Mouse (Mus musculus): ENCODE measurements at regions not wholly inside any gene's neighbourhood (a gene's known extent, or its start where the extent isn't known, plus 50 kb on each side); places are given as distances from the start of the nearest gene placed in this dataset.
A peak's percentile ranks its signal among the peaks of the same experiment; 100 is the strongest.

DNA sequence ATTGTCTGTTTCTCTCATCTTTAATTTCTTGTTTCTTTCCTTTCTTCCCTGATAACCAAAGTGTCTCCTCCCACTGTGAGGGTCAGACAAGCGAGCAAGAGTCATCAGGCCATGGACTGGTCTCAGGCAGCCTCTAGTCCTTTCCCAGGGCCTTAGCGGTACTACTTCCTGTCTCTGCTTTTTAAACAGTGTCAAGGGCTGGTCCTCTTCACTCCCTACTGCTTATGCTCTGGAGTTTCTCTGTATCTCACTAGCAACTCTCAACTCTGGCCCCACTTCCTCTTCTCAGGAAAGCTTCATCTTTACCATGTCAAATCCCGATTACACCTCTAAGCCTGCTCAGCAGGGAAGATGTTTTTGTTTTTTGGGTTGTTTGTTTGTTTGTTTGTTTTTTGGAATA is 124.1 kb downstream of the Pten start:
- DNase-seq (ENCODE audit: low spot score) = no peak

- DNase-seq (ENCODE audit: low spot score) = no peak
These were observed 127.0 kb downstream of the Pten start for GRCm38 (mm10) chr19:32884279-32884678.

DNA sequence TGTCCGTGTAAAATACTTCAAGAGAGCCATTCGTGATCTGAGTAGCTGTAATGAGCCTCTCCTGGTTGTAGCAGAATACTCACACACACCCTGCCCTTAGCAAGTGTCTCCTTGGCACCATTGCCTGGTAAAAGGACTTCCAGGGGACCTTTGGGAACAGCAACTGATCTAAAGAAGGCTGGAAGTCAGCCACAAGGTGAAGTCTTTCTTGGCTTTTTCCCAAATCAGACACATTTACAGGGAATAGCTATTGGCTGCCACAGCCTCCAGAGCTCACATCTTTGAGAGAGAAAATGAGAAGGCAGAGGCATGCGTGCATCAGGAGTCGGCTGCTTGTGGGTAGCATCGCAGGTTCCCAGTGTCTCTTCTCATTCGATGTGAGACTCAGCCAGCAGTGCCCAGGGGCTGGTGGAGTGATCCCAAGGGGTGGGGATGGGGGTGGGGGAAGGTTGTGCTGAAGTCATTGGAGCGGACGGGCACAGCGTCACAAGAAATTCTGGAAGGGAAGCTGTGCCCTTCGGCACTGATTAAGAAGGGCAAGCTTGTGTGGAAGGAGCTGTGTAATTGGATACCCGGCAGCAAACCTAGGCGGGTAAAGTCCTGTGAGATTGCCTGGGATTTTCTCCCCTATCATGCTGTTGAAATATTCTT is 128.3 kb downstream of the Pten start:
- DNase-seq (ENCODE audit: low spot score) = peak; percentile 47

- no peak for DNase-seq (ENCODE audit: low spot score)
These were observed 129.9 kb downstream of the Pten start for GRCm38 (mm10) chr19:32887190-32887589.

DNA sequence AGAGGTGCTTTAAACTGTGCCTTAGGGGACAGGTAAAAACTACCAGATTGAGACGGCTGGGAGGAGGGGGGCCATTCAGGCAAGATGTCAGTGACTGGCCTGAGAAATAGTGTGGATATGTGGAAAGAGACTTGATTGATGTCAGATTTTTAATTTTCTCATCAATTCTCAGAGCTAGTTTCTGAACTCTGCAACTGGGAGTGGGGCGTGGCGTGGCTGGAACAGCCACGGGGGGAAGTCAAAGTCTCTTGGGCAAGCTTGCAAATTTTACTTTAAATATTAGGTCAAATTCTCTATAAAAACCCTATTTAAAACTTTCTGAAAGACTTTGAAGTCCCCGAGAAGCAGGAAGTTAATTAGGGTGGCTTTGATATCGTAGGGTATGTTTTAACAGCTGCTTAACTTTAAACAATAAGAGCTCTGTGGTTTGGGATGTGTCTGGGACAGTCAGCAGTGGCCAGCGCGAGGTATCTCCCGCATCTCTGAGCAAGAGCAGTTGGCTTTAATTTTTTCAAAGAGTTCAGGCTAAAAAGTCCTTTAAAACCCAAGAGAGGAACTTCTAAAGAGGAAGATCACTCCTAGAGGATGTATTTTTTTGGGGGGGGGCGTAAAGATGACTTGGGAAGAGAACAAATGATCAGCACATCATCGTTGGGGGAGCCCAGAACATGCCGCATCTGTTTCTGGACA is 131.5 kb downstream of the Pten start:
- peak; percentile 29 for DNase-seq (ENCODE audit: low spot score)

DNA sequence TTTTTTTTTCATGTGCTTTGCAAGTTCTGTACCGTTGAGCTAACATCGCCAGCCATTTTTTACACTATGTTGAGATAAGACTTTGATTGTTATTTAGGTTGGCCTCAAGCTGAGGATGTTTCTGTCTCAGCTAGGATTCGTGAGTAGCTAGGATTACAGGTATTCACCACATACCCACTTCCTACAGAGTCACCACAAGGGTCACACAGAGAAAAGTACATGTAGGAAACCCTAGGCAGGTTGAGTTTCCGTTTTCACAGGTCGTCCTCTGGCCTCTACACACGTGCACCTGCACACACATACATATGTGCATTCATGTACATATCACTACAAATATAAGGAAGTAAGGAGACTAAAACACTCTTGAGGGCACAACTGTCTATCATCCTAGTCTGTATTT is 133.5 kb downstream of the Pten start:
- DNase-seq (ENCODE audit: low spot score) = no peak

DNA sequence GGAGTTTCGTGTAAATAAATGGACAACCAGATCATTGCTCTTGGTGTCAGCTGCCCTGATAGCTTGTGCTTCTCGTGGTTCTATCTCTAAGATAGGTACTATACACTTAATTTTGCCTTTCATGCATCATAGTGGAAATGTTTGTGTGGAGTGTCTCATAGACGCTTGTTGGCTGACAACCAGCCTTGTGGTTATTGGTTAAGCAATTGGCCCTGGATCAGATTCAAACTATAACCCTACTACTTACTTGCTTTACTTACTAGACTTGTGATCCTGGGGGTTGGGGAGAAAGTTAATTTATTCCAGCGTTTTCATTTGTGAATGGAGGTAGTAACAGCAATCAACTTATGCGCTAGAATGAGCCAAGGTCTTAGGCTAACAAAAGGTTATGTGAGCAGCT is 135.2 kb downstream of the Pten start:
- DNase-seq (ENCODE audit: low spot score) = no peak

DNA sequence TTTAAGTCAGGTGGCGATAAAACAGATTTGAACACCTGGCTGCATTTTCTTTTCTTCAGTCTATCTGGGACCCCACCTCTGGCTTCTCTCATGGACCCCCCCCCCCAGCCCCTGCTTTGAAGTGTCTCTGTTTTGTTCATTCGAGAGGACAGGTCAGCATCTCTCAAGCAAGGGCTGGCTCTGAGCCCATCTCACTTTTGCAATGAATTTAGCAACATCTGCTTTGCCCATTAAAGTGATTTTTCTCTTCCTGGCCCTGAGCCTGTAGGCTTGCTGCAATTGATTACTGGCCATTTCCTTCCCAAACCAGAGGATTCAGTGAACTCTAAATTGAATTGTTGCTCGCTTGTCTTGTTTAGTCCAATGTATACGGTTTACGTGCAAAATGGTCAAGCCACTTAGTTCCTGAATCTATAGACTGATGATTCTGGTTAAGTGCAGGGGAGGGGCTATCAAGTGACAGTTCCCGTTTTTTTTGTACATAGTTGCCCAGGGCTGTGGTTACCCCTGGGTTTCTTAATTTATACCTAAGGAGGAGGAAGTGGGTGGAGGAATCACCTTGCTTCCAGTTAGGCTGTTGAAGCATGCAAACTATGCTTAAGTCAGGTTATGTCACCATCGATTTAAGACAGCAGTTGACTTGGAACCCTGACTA is 146.3 kb downstream of the Pten start:
- DNase-seq (ENCODE audit: low spot score) = peak; percentile 28

- no peak for DNase-seq (ENCODE audit: low spot score)
These were observed 147.2 kb downstream of the Pten start for GRCm38 (mm10) chr19:32904517-32904916.

- no peak for DNase-seq (ENCODE audit: low spot score)
These were observed 148.7 kb downstream of the Pten start for GRCm38 (mm10) chr19:32905901-32906431.

DNA sequence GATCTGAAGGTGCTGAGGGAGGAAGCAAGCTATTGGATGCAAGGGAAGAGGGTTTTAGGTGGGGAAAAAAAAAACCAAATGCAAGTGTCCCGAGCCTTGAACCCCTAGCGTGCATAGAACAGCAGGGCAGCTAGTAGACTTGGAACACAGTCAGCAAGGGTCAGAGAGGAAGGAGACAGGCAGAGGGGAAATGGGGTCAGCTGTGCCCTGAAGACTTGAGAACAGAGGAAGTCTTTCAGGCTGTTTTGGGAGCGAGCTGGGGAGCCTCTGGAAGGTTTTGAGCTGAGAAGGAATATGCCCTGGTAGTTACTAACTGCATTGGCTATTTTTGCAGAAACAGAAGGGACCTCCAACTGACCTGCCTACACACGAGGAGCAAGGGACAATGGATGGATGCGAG is 149.5 kb downstream of the Pten start:
- no peak for DNase-seq (ENCODE audit: low spot score)

DNA sequence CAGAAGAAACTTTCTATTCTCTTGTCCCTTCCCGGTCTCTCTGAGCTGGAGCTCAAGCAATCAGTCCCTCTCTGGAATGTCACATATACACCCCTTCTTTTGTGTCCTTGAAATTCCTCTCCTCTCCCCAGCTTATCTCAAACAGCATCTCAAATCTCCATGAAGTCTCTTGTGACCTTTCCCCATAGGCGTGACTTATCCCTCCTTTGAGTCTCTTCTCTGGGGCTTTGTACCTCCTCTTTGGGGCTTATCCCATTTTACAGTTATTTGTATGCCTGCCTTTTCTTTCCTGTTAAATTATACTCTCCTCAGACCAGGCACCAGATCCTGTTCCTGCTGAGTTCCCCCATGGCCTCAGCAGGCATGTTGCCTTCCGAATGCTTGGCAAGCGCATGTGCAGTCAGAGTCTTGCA is 152.8 kb downstream of the Pten start:
- peak; percentile 52 for DNase-seq (ENCODE audit: low spot score)

DNA sequence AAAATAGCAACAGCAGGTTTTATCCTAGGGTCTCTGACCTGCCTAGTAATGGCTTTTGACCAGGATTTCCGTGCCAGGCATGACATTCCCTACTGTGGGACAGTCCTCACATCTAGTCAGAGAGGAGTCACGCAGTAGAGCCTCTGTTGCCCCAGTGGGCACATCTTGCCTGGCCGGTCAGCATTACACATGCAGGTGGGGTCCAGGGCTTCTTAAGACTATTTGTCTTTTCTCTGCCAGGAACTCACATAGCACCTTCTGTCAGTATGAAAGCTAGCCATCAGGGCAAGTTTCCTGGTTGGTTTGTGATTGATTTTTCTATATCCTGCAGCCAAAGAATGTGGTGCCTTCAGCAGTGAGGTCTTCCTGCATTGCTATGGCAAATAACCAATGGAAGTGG is 155.0 kb downstream of the Pten start:
- DNase-seq (ENCODE audit: low spot score) = no peak

- DNase-seq (ENCODE audit: low spot score) = no peak
These were observed 159.4 kb downstream of the Pten start for GRCm38 (mm10) chr19:32916507-32917280.

GRCm38 (mm10) chr19:32921021-32921420 is 163.7 kb downstream of the Pten start:
- DNase-seq (ENCODE audit: low spot score) = no peak

DNA sequence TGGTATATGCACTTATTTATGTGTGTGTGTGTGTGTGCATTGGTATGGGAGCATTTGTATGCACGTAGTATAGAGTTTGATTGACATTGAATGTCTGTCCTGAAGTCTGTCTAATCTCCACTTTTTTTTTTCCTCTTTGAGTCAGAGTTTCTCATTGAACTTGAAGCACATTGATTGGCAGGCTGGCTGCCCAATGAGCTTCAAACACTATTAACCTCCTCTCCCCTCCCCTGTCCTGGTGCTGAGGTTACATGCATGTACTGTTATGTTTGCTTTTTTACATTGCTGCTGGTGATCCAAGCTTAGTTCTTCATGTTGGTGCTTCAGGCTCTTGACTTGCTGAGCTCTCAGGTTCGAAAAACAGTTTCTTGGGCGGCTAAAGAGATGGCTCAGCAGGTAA is 166.6 kb downstream of the Pten start:
- DNase-seq (ENCODE audit: low spot score) = no peak

- no peak for DNase-seq (ENCODE audit: low spot score)
These were observed 168.6 kb downstream of the Pten start for GRCm38 (mm10) chr19:32925628-32926505.

GRCm38 (mm10) chr19:32926571-32926970 is 169.3 kb downstream of the Pten start:
- no peak for DNase-seq (ENCODE audit: low spot score)

DNA sequence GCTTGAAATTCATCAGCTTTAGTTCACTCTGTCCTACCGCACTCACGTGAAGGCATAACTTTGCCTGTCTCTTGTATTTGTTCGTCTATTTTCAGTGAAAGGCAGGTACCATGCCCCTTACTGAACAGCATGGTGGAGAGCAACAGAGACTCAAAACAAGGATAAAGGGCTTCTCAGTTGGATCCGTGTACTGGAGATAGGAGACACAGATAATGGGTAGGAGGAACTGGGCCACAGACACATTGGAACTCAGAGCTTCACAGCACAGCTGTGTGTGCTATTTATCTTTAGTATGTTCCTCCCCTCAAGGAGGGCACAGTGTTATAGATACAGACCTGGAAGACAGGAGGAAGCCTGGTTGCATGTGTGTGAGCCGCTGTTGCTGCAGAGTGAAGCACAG is 176.4 kb downstream of the Pten start:
- no peak for DNase-seq (ENCODE audit: low spot score)

- no peak for DNase-seq (ENCODE audit: low spot score)
These were observed 178.3 kb downstream of the Pten start for GRCm38 (mm10) chr19:32935638-32936037.

- DNase-seq (ENCODE audit: low spot score) = peak; percentile 35
These were observed 180.3 kb downstream of the Pten start for GRCm38 (mm10) chr19:32937591-32937990.

Data from embryo, embryonic 10.5 days (tissue).